Mouse (Mus musculus) liver, adult (tissue): ENCODE data around the gene Dio2.

Source experiments
- GATA4 ChIP-seq: IDR thresholded peaks from 2 replicates; pipeline ENCODE4 v1.6.1; 2014; ENCODE audit warnings: mild to moderate bottlenecking, low read length; ENCODE audit not compliant: insufficient replicate concordance

Gene Dio2

GRCm38 (mm10) chr12:90738388-90739223 lies at the start of gene Dio2:
TSS of gene Dio2 (minus strand) at chr12:90738438.
- TF ChIP-seq GATA4 = no peak

- TF ChIP-seq GATA4 = no peak
Observed at GRCm38 (mm10) chr12:90781438-90781837, 43.2 kb upstream of the Dio2 start.

- TF ChIP-seq GATA4 = no peak
Observed at GRCm38 (mm10) chr12:90744752-90745151, 6.5 kb upstream of the Dio2 start.

- no peak for TF ChIP-seq GATA4
Observed at GRCm38 (mm10) chr12:90743633-90744032, 5.4 kb upstream of the Dio2 start.

GRCm38 (mm10) chr12:90740468-90740867 lies 2.2 kb upstream of the Dio2 start:
- TF ChIP-seq GATA4 = no peak

- TF ChIP-seq GATA4 = no peak
Observed at GRCm38 (mm10) chr12:90737932-90738331, 306 bp downstream of the Dio2 start.

GRCm38 (mm10) chr12:90735447-90735846 lies 2.8 kb downstream of the Dio2 start:
- no peak for TF ChIP-seq GATA4

GRCm38 (mm10) chr12:90734503-90734902 lies 3.7 kb downstream of the Dio2 start:
- no peak for TF ChIP-seq GATA4

GRCm38 (mm10) chr12:90733721-90734120 lies 4.5 kb downstream of the Dio2 start:
- no peak for TF ChIP-seq GATA4

- no peak for TF ChIP-seq GATA4
Observed at GRCm38 (mm10) chr12:90729648-90730047, 8.6 kb downstream of the Dio2 start.

GRCm38 (mm10) chr12:90725107-90725506 lies 13.1 kb downstream of the Dio2 start:
- TF ChIP-seq GATA4 = no peak

- no peak for TF ChIP-seq GATA4
Observed at GRCm38 (mm10) chr12:90724644-90725043, 13.6 kb downstream of the Dio2 start.

GRCm38 (mm10) chr12:90694135-90694534 lies 44.1 kb downstream of the Dio2 start:
- no peak for TF ChIP-seq GATA4
